Mouse (Mus musculus) large intestine, adult 2 months (tissue): ENCODE results near the gene Tbx4. TPM values are rescaled to one million over a fixed set of nuclear protein-coding genes. Genes with fewer than 3 reads are reported as not detected.

Experiments
- DNase-seq: peaks from one replicate; pipeline ENCODE4 v3.0.0-alpha.2; 2012; ENCODE audit warnings: low read depth, low spot score
- WGBS: fragments of 180-500 bp; shearing (Covaris S2); methylation state at CpG from one replicate; pipeline ENCODE4 v1.1.7; 2018; 5-methylcytosine and 5-hydroxymethylcytosine counted together
- polyA plus RNA-seq: library from polyadenylated mRNA; depleted of rRNA; stranded (reverse); fragments of >200 nt; gene quantifications from 2 replicates; pipeline ENCODE4 v1.2.3, GENCODE M21; 2012; rRNA removed

Tbx4 gene
- polyA plus RNA-seq, 1 experiment = 0.20 TPM

GRCm38 (mm10) chr11:85956950-85957778 is 70.9 kb downstream of the Tbx4 start:
- DNase-seq = no peak
- 83% methylated on average over 6 of the region's 6 CpGs for WGBS

- 71% methylated on average over 5 of the region's 5 CpGs for WGBS
- no peak for DNase-seq
These were observed 73.6 kb downstream of the Tbx4 start for GRCm38 (mm10) chr11:85959837-85960236.

- no peak for DNase-seq
- WGBS = 64% methylated on average over 6 of the region's 6 CpGs
These were observed 74.1 kb downstream of the Tbx4 start for GRCm38 (mm10) chr11:85960273-85960672.

- 38% methylated on average over 9 of the region's 9 CpGs for WGBS
- no peak for DNase-seq
These were observed 75.3 kb downstream of the Tbx4 start for GRCm38 (mm10) chr11:85961498-85961897.

Other genes starting within 250 kb of the Tbx4 start
- gene Tbx2, start 53.9 kb upstream of the Tbx4 start, polyA plus RNA-seq = 6.5 and 10.2 TPM in 2 replicates
- gene Gm11444, start 36.1 kb upstream of the Tbx4 start, polyA plus RNA-seq = not detected in 2 replicates